Mouse (Mus musculus) stomach, embryonic 14.5 days (tissue): ENCODE measurements around the gene Cacng6. TPM values are rescaled to one million over a fixed set of nuclear protein-coding genes. Genes with fewer than 3 reads are reported as not detected.

Experiments used
- ATAC-seq: fragments of 200-750 bp; cut with Nextera tagmentation; 2 replicates; pipeline ENCODE4 v1.8.0; 2017; ENCODE audit warnings: low read depth, moderate TSS enrichment; ENCODE audit not compliant: insufficient number of reproducible peaks, insufficient read depth, low FRiP score
- H3K27ac ChIP-seq: fragments of 300-500 bp; sonication (generic); 2 replicates; pipeline ENCODE4 v1.5.1; 2014; ENCODE audit warnings: mild to moderate bottlenecking, low read length, moderate library complexity, mixed read lengths
- H3K27me3 ChIP-seq: fragments of 300-500 bp; sonication (generic); 2 replicates; pipeline ENCODE4 v1.6.1; 2014; ENCODE audit warnings: low read length, control low read depth, mixed read lengths; ENCODE audit not compliant: control insufficient read depth, insufficient read depth
- H3K36me3 ChIP-seq: fragments of 300-500 bp; sonication (generic); 2 replicates; pipeline ENCODE4 v1.6.1; 2014; ENCODE audit warnings: mild to moderate bottlenecking, control low read depth, low read length, moderate library complexity, mixed read lengths; ENCODE audit not compliant: control insufficient read depth, insufficient read depth
- H3K4me1 ChIP-seq: fragments of 300-500 bp; sonication (generic); 2 replicates; pipeline ENCODE4 v1.6.1; 2014; ENCODE audit warnings: low read length, control low read depth, mixed read lengths; ENCODE audit not compliant: control insufficient read depth, insufficient read depth
- H3K4me2 ChIP-seq: fragments of 300-500 bp; sonication (generic); replicated peaks from 2 replicates; pipeline ENCODE4 v1.6.1; 2014; ENCODE audit warnings: low read depth, low read length, control low read depth
- H3K4me3 ChIP-seq: fragments of 300-500 bp; sonication (generic); 2 replicates; pipeline ENCODE4 v1.5.1; 2014; ENCODE audit warnings: low read depth, low read length, control low read depth
- H3K9ac ChIP-seq: fragments of 300-500 bp; sonication (generic); replicated peaks from 2 replicates; pipeline ENCODE4 v1.6.1; 2014; ENCODE audit warnings: low read depth, mild to moderate bottlenecking, control low read depth, low read length, moderate library complexity, mixed read lengths
- H3K9me3 ChIP-seq: fragments of 300-500 bp; sonication (generic); 2 replicates; pipeline ENCODE4 v1.6.1; 2016; ENCODE audit warnings: low read depth, low read length, control low read depth; ENCODE audit not compliant: control insufficient read depth
- WGBS: fragments of 180-500 bp; shearing (Covaris S2); extraction: QIAGEN DNeasy Blood & Tissue Kit; methylation state at CpG from one replicate; pipeline ENCODE4 v1.1.7; 2014; 5-methylcytosine and 5-hydroxymethylcytosine counted together
- polyA plus RNA-seq: library from polyadenylated mRNA; unstranded; fragments of >200 nt; fragmentation: Nextera tagmentation; extraction: Ambion mirVana; gene quantifications from 2 replicates; pipeline ENCODE4 v1.2.1, GENCODE M21; 2014

Cacng6 gene
- polyA plus RNA-seq, 1 experiment from 2014 or later = 0.48 TPM

GRCm38 (mm10) chr7:3411160-3411941 lies 12.6 kb upstream of the Cacng6 start:
- Histone ChIP-seq H3K27ac (no peak overlapping the region), H3K4me3 (peak overlapping the region; percentile 38), H3K9ac (no peak overlapping the region), H3K4me2 (peak overlapping the region; percentile 57), H3K9me3 (no peaks in the 10 kb centered on the region), H3K36me3 (no peaks in the 10 kb centered on the region), H3K27me3 (peaks cover 39% of the 10 kb centered on the region), H3K4me1 (no peaks in the 10 kb centered on the region; the same call in 1 of the 2 replicates)
- WGBS = under 1% methylated on average over 33 of the region's 33 CpGs
- ATAC-seq = peak; percentile 91

- peak overlapping the region; percentile 57 for H3K4me2 ChIP-seq
- no peak overlapping the region for H3K9ac ChIP-seq
- H3K4me1 ChIP-seq = no peaks in the 10 kb centered on the region; the same call in 1 of the 2 replicates
- ATAC-seq = no peak
- H3K27ac ChIP-seq = no peak overlapping the region
- H3K36me3 ChIP-seq = no peaks in the 10 kb centered on the region
- 1% methylated on average over 20 of the region's 20 CpGs for WGBS
- H3K27me3 ChIP-seq = peaks cover 43% of the 10 kb centered on the region
- H3K9me3 ChIP-seq = no peaks in the 10 kb centered on the region
- peak overlapping the region; percentile 38 for H3K4me3 ChIP-seq
Measured at GRCm38 (mm10) chr7:3412036-3412435, 12.0 kb upstream of the Cacng6 start.

- Histone ChIP-seq H3K27ac (no peak overlapping the region), H3K36me3 (no peaks in the 10 kb centered on the region), H3K27me3 (peaks cover 49% of the 10 kb centered on the region), H3K4me2 (peak overlapping the region; percentile 100), H3K9me3 (no peaks in the 10 kb centered on the region), H3K4me1 (no peaks in the 10 kb centered on the region; the same call in 1 of the 2 replicates), H3K9ac (no peak overlapping the region), H3K4me3 (peak overlapping the region; percentile 59)
- under 1% methylated on average over 47 of the region's 47 CpGs for WGBS
- ATAC-seq = no peak
Measured at GRCm38 (mm10) chr7:3414888-3415287, 9.1 kb upstream of the Cacng6 start.

- peak overlapping the region; percentile 59 for H3K4me3 ChIP-seq
- under 1% methylated on average over 40 of the region's 60 CpGs for WGBS
- peaks cover 49% of the 10 kb centered on the region for H3K27me3 ChIP-seq
- no peaks in the 10 kb centered on the region for H3K36me3 ChIP-seq
- 0 out of 2 replicates have a peak overlapping the region, but pooled peaks have one; percentile 18 for H3K9ac ChIP-seq
- no peaks in the 10 kb centered on the region for H3K9me3 ChIP-seq
- no peaks in the 10 kb centered on the region; the same call in 1 of the 2 replicates for H3K4me1 ChIP-seq
- no peak overlapping the region for H3K27ac ChIP-seq
- H3K4me2 ChIP-seq = peak overlapping the region; percentile 100
- ATAC-seq = peak; percentile 28; the same call in 1 of the 2 replicates
Measured at GRCm38 (mm10) chr7:3415378-3415777, 8.6 kb upstream of the Cacng6 start.

- no peak overlapping the region for H3K4me2 ChIP-seq
- ATAC-seq = no peak
- H3K4me1 ChIP-seq = 0 out of 2 replicates have a peak, but pooled peaks cover 3% of the 10 kb centered on the region
- no peak overlapping the region for H3K4me3 ChIP-seq
- H3K27me3 ChIP-seq = peaks cover 30% of the 10 kb centered on the region
- 42% methylated on average over 6 of the region's 6 CpGs for WGBS
- no peak overlapping the region for H3K27ac ChIP-seq
- H3K9ac ChIP-seq = no peak overlapping the region
- no peaks in the 10 kb centered on the region for H3K36me3 ChIP-seq
- no peaks in the 10 kb centered on the region for H3K9me3 ChIP-seq
Measured at GRCm38 (mm10) chr7:3419941-3420340, 4.1 kb upstream of the Cacng6 start.

- ATAC-seq = no peak
- H3K4me3 ChIP-seq = no peak overlapping the region
- H3K27ac ChIP-seq = no peak overlapping the region
- H3K9ac ChIP-seq = no peak overlapping the region
- H3K36me3 ChIP-seq = no peaks in the 10 kb centered on the region
- no peak overlapping the region for H3K4me2 ChIP-seq
- WGBS = 46% methylated on average over 5 of the region's 5 CpGs
- 0 out of 2 replicates have a peak, but pooled peaks cover 3% of the 10 kb centered on the region for H3K4me1 ChIP-seq
- peaks cover 30% of the 10 kb centered on the region for H3K27me3 ChIP-seq
- no peaks in the 10 kb centered on the region for H3K9me3 ChIP-seq
Measured at GRCm38 (mm10) chr7:3420466-3420865, 3.5 kb upstream of the Cacng6 start.

- ATAC-seq = no peak
- peaks cover 22% of the 10 kb centered on the region for H3K27me3 ChIP-seq
- WGBS = 56% methylated on average over 3 of the region's 3 CpGs
- H3K27ac ChIP-seq = no peak overlapping the region
- no peaks in the 10 kb centered on the region for H3K9me3 ChIP-seq
- no peak overlapping the region for H3K4me3 ChIP-seq
- H3K4me2 ChIP-seq = no peak overlapping the region
- H3K4me1 ChIP-seq = 0 out of 2 replicates have a peak, but pooled peaks cover 3% of the 10 kb centered on the region
- no peak overlapping the region for H3K9ac ChIP-seq
- no peaks in the 10 kb centered on the region for H3K36me3 ChIP-seq
Measured at GRCm38 (mm10) chr7:3421297-3421696, 2.7 kb upstream of the Cacng6 start.

- WGBS = 55% methylated on average over 7 of the region's 7 CpGs
- Histone ChIP-seq H3K4me1 (0 out of 2 replicates have a peak, but pooled peaks cover 3% of the 10 kb centered on the region), H3K36me3 (no peaks in the 10 kb centered on the region), H3K4me2 (no peak overlapping the region), H3K9ac (no peak overlapping the region), H3K27ac (no peak overlapping the region), H3K27me3 (peaks cover 18% of the 10 kb centered on the region), H3K4me3 (no peak overlapping the region), H3K9me3 (no peaks in the 10 kb centered on the region)
- no peak for ATAC-seq
Measured at GRCm38 (mm10) chr7:3422051-3422450, 1.9 kb upstream of the Cacng6 start.
